Mouse (Mus musculus) midbrain, embryonic 14.5 days (tissue): Measurements from ENCODE around the gene Agap3. TPM values are rescaled to one million over a fixed set of nuclear protein-coding genes. Genes with fewer than 3 reads are reported as not detected.
A peak's percentile ranks its signal among the peaks of the same experiment; 100 is the strongest.

Experiments used
- ATAC-seq: fragments of 200-750 bp; cut with Nextera tagmentation; 2 replicates; pipeline ENCODE4 v1.8.0; 2017; ENCODE audit warnings: moderate number of reproducible peaks, moderate library complexity; ENCODE audit not compliant: low FRiP score, low TSS enrichment
- DNase-seq: peaks from one replicate; pipeline ENCODE4 v3.0.0-alpha.2; 2015
- H3K27ac ChIP-seq: fragments of 300-500 bp; sonication (generic); replicated peaks from 2 replicates; pipeline ENCODE4 v1.5.1; 2014; ENCODE audit warnings: mild to moderate bottlenecking, low read depth, low read length, moderate library complexity
- H3K27me3 ChIP-seq: fragments of 300-500 bp; sonication (generic); 2 replicates; pipeline ENCODE4 v1.6.1; 2014; ENCODE audit warnings: low read length, control low read depth, mixed read lengths; ENCODE audit not compliant: control insufficient read depth, insufficient read depth
- H3K36me3 ChIP-seq: fragments of 300-500 bp; sonication (generic); 2 replicates; pipeline ENCODE4 v1.6.1; 2014; ENCODE audit warnings: low read length, control low read depth; ENCODE audit not compliant: control insufficient read depth, insufficient read depth
- H3K4me1 ChIP-seq: fragments of 300-500 bp; sonication (generic); 2 replicates; pipeline ENCODE4 v1.6.1; 2014; ENCODE audit warnings: mild to moderate bottlenecking, antibody characterized with exemption, low read length, control low read depth; ENCODE audit not compliant: control insufficient read depth, insufficient read depth
- H3K4me2 ChIP-seq: fragments of 300-500 bp; sonication (generic); 2 replicates; pipeline ENCODE4 v1.6.1; 2014; ENCODE audit warnings: mild to moderate bottlenecking, low read length, moderate library complexity
- H3K4me3 ChIP-seq: fragments of 300-500 bp; sonication (generic); replicated peaks from 2 replicates; pipeline ENCODE4 v1.5.1; 2014; ENCODE audit warnings: low read depth, low read length
- H3K9ac ChIP-seq: fragments of 300-500 bp; sonication (generic); replicated peaks from 2 replicates; pipeline ENCODE4 v1.6.1; 2014; ENCODE audit warnings: mild to moderate bottlenecking, low read length, moderate library complexity
- H3K9me3 ChIP-seq: fragments of 300-500 bp; sonication (generic); 2 replicates; pipeline ENCODE4 v1.6.1; 2016; ENCODE audit warnings: low read length, control low read depth, mixed read lengths; ENCODE audit not compliant: control insufficient read depth
- WGBS: fragments of 180-500 bp; shearing (Covaris S2); extraction: QIAGEN DNeasy Blood & Tissue Kit; methylation state at CpG from one replicate; pipeline ENCODE4 v1.1.7; 2014; 5-methylcytosine and 5-hydroxymethylcytosine counted together
- polyA plus RNA-seq: library from polyadenylated mRNA; unstranded; fragments of >200 nt; fragmentation: Nextera tagmentation; extraction: Ambion mirVana; gene quantifications from 2 replicates; pipeline ENCODE4 v1.2.1, GENCODE M21; 2014

The Agap3 gene
- polyA plus RNA-seq, 1 experiment from 2014 or later: 65.1 TPM

- DNase-seq: no peak
- Histone ChIP-seq H3K4me3 (no peak overlapping the region; the same call in 1 of the 2 replicates), H3K9ac (no peak overlapping the region), H3K27me3 (peaks cover 19% of the 10 kb centered on the region; the same call in 1 of the 2 replicates), H3K4me2 (peak overlapping the region; percentile 61; the same call in 1 of the 2 replicates), H3K9me3 (no peaks in the 10 kb centered on the region), H3K27ac (no peak overlapping the region), H3K36me3 (peaks cover 46% of the 10 kb centered on the region), H3K4me1 (peaks cover 15% of the 10 kb centered on the region)
- 82% methylated on average over 6 of the region's 6 CpGs for WGBS
- ATAC-seq: no peak
These were observed 23.7 kb downstream of the Agap3 start for GRCm38 (mm10) chr5:24475476-24476241.

GRCm38 (mm10) chr5:24477909-24478308 is 25.9 kb downstream of the Agap3 start:
- Histone ChIP-seq H3K9me3 (no peaks in the 10 kb centered on the region), H3K4me3 (no peak overlapping the region), H3K4me1 (peaks cover 28% of the 10 kb centered on the region), H3K4me2 (no peak overlapping the region), H3K36me3 (peaks cover 64% of the 10 kb centered on the region), H3K27me3 (peaks cover 19% of the 10 kb centered on the region; the same call in 1 of the 2 replicates), H3K9ac (no peak overlapping the region), H3K27ac (no peak overlapping the region)
- WGBS: 88% methylated on average over 9 of the region's 9 CpGs
- ATAC-seq (no peak), DNase-seq (no peak)

- Histone ChIP-seq H3K36me3 (peaks cover 77% of the 10 kb centered on the region), H3K27me3 (no peaks in the 10 kb centered on the region), H3K4me1 (peaks cover 26% of the 10 kb centered on the region), H3K4me3 (no peak overlapping the region), H3K4me2 (no peak overlapping the region), H3K27ac (peak overlapping the region; percentile 55), H3K9me3 (no peaks in the 10 kb centered on the region), H3K9ac (peak overlapping the region; percentile 34)
- ATAC-seq (peak; percentile 36; the same call in 1 of the 2 replicates), DNase-seq (peak; percentile 90)
- WGBS: 2% methylated on average over 4 of the region's 4 CpGs
These were observed 29.7 kb downstream of the Agap3 start for GRCm38 (mm10) chr5:24481647-24482046.

DNA sequence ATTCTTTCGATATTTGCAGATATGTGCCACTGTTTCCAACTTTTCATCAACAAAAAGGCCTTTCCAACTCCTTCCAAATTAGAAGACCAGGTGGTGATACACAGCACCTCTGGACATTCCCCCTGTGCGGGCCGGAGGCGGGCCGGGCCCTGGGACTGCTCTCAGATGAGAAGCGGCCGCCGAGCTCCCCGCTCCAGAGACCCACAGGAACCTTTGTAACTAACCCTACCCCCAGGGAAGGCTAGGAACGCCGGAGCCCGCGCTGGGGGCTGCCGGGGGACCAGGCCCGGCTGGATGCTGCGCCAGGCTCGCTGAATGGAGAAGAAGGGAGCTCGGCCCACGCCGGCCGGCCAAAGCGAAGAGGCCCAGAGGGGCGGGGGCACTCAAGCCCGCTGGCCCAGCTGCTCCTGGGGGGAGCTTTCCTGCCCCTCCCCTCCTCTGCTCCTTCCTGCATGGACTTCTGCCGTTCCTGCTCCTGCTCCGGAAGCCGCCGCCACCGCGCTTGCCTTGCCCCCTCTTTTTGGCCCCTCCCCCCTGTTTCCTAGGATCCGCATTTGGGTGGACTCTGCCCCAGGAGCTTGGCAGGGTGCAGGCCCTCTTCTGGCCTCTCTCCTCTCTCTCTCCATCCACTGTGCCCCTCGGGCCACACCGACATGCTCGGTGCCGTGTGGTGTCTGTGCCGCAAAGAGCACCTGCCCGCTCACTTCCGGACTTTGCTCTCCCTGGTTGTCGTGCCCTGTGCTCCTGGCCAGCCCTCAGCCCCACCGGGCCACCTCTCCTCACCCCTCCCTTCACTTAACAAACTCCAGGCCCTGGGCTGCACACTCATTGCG is 30.5 kb downstream of the Agap3 start:
- WGBS: 31% methylated on average over 41 of the region's 41 CpGs
- ATAC-seq (no peak; the same call in 1 of the 2 replicates), DNase-seq (no peak)
- peaks cover 75% of the 10 kb centered on the region for H3K36me3 ChIP-seq
- H3K9me3 ChIP-seq: no peaks in the 10 kb centered on the region
- no peak overlapping the region; the same call in 1 of the 2 replicates for H3K9ac ChIP-seq
- H3K27ac ChIP-seq: no peak overlapping the region; the same call in 1 of the 2 replicates
- H3K27me3 ChIP-seq: no peaks in the 10 kb centered on the region
- no peak overlapping the region for H3K4me3 ChIP-seq
- peaks cover 26% of the 10 kb centered on the region for H3K4me1 ChIP-seq
- no peak overlapping the region for H3K4me2 ChIP-seq

DNA sequence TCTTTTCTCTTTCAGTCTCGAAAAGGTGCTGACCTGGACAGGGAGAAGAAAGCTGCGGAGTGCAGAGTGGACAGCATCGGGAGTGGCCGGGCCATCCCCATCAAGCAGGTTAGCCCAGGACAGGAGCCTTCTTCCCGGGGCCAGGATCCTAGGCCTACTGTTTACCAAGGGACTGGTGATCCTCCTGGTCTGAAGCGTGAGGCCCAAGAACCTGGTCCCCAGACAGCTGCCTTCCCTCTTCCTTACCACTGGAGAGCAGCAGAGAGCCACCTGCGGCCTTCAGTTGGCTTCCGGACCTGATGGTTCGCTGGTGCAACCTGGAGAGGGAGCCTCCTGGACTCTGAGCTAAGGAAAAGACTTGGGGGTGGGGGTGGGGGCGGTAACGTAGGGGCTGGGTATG is 31.3 kb downstream of the Agap3 start:
- Histone ChIP-seq H3K27ac (no peak overlapping the region), H3K27me3 (no peaks in the 10 kb centered on the region), H3K4me2 (no peak overlapping the region), H3K4me1 (peaks cover 26% of the 10 kb centered on the region), H3K9me3 (no peaks in the 10 kb centered on the region), H3K9ac (no peak overlapping the region), H3K36me3 (peaks cover 75% of the 10 kb centered on the region), H3K4me3 (no peak overlapping the region)
- peak; percentile 88 for DNase-seq
- ATAC-seq: 0 out of 2 replicates have a peak, but pooled peaks have one; percentile 4
- 28% methylated on average over 11 of the region's 11 CpGs for WGBS

DNA sequence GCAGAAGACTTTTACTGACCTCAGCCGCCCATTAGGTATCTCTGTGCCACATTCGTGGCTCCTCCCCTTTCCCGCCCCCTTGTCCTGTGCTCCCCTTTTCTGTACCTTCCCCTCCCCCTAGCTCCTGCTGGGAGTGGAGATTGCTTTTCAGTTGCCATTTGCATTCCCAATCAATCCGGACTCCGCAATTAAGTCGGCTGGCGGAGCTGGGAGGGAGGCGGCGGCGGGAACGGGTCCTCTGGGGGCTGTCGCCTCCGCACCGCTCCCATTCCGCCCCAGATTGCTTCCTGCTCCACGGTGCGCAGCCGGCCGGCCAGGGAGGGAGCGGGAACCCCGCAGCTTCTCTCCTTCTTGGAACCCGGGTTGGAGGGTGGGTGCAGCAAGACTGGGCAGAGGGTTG is 33.0 kb downstream of the Agap3 start:
- peak; percentile 53 for DNase-seq
- H3K4me3 ChIP-seq: no peak overlapping the region
- peak overlapping the region; percentile 45; the same call in 1 of the 2 replicates for H3K27ac ChIP-seq
- peak overlapping the region; percentile 37 for H3K4me2 ChIP-seq
- peaks cover 75% of the 10 kb centered on the region for H3K36me3 ChIP-seq
- ATAC-seq: peak; percentile 13; the same call in 1 of the 2 replicates
- peaks cover 26% of the 10 kb centered on the region for H3K4me1 ChIP-seq
- 14% methylated on average over 22 of the region's 22 CpGs for WGBS
- H3K9me3 ChIP-seq: no peaks in the 10 kb centered on the region
- peak overlapping the region; percentile 37; the same call in 1 of the 2 replicates for H3K9ac ChIP-seq
- no peaks in the 10 kb centered on the region for H3K27me3 ChIP-seq

DNA sequence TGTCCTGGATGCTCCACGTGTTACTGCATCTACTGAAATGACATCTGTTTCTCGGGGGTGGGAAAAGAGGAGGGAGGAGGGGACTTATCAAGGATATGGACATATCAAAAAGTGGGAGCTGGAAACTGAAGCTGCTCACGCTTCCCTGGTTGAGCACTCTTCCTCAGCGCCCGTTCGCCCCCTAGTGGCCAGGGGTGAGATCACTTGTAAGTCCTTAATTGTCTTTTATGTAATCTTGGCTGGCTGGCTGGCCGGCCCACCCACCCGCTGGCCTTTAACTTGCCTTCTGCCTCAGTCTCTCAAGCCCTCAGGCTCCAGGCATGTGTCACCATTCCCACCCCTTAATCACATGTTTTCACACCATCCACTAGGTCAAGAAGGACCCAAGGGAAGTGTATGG is 34.1 kb downstream of the Agap3 start:
- H3K4me1 ChIP-seq: peaks cover 23% of the 10 kb centered on the region
- ATAC-seq (no peak), DNase-seq (peak; percentile 93)
- H3K9ac ChIP-seq: no peak overlapping the region
- no peak overlapping the region for H3K4me3 ChIP-seq
- no peak overlapping the region for H3K4me2 ChIP-seq
- H3K9me3 ChIP-seq: no peaks in the 10 kb centered on the region
- peaks cover 74% of the 10 kb centered on the region for H3K36me3 ChIP-seq
- no peaks in the 10 kb centered on the region for H3K27me3 ChIP-seq
- no peak overlapping the region for H3K27ac ChIP-seq
- WGBS: 0% methylated on average over 8 of the region's 8 CpGs

DNA sequence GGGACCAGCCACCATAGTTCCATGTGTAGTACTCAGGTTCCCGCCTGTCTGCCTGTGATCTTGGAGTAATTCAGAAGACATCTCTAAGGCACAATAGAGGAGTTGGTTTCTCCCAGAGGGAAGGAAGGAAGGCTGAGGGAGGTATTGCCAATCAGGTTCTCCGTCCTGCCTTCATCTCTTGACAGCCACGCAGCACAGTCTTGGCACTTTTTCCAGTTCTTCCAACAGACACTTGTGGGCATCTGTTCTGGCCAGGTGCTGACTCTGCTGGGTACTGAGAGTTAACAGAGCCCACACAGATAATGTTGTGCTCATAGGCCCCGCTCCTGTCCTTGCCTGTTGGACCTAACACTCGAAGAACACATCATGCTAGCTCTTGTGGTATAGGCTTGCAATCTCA is 34.8 kb downstream of the Agap3 start:
- Histone ChIP-seq H3K36me3 (peaks cover 75% of the 10 kb centered on the region), H3K9ac (no peak overlapping the region), H3K4me2 (no peak overlapping the region), H3K9me3 (no peaks in the 10 kb centered on the region), H3K4me1 (peaks cover 17% of the 10 kb centered on the region; the same call in 1 of the 2 replicates), H3K27ac (no peak overlapping the region), H3K27me3 (no peaks in the 10 kb centered on the region), H3K4me3 (no peak overlapping the region)
- DNase-seq (no peak), ATAC-seq (no peak)
- 96% methylated on average over 5 of the region's 5 CpGs for WGBS
